Mouse (Mus musculus): ENCODE data around the gene Htatsf1. TPM values are rescaled to one million over a fixed set of nuclear protein-coding genes. Genes with fewer than 3 reads are reported as not detected.

Htatsf1 gene
- 71.2 and 73.1 TPM in 2 replicates for polyA plus RNA-seq (2015; fragmentation: Nextera tagmentation; extraction: Ambion mirVana)

GRCm38 (mm10) chrX:57053174-57053992 lies at the start of gene Htatsf1:
Gene Htatsf1, plus strand, starts transcription at chrX:57053583.
- Histone ChIP-seq H3K9me3 (no peaks in the 10 kb centered on the region), H3K4me1 (no peaks in the 10 kb centered on the region), H3K9ac (peak within 1 kb of the TSS; percentile 64), H3K4me3 (peak within 1 kb of the TSS; percentile 62), H3K36me3 (peaks cover 9% of the 10 kb centered on the region), H3K4me2 (peak within 1 kb of the TSS; percentile 52), H3K27ac (peak within 1 kb of the TSS; percentile 96), H3K27me3 (no peaks in the 10 kb centered on the region)
- ATAC-seq (ENCODE audit: borderline replicate concordance, extremely low read depth, low FRiP score, low TSS enrichment), result peak; percentile 97
- WGBS, result 16% methylated on average over 74 of the region's 85 CpGs

GRCm38 (mm10) chrX:57012891-57013290 lies 40.5 kb upstream of the Htatsf1 start:
- WGBS, result 64% methylated on average over 2 of the region's 2 CpGs
- H3K9me3 ChIP-seq, result no peaks in the 10 kb centered on the region
- no peaks in the 10 kb centered on the region for H3K36me3 ChIP-seq
- no peak overlapping the region for H3K27ac ChIP-seq
- ATAC-seq (ENCODE audit: borderline replicate concordance, extremely low read depth, low FRiP score, low TSS enrichment), result no peak
- H3K9ac ChIP-seq, result no peak overlapping the region
- no peak overlapping the region for H3K4me3 ChIP-seq
- no peak overlapping the region for H3K4me2 ChIP-seq
- H3K27me3 ChIP-seq, result no peaks in the 10 kb centered on the region
- H3K4me1 ChIP-seq, result no peaks in the 10 kb centered on the region

GRCm38 (mm10) chrX:57042774-57043173 lies 10.6 kb upstream of the Htatsf1 start, which contains the start of gene Brs3:
Gene Brs3, plus strand, starts transcription at chrX:57043074.
- H3K4me3 ChIP-seq, result no peak within 1 kb of the TSS
- no peaks in the 10 kb centered on the region for H3K9me3 ChIP-seq
- H3K4me2 ChIP-seq, result no peak within 1 kb of the TSS
- no peaks in the 10 kb centered on the region for H3K27me3 ChIP-seq
- H3K36me3 ChIP-seq, result no peaks in the 10 kb centered on the region
- no peak within 1 kb of the TSS for H3K9ac ChIP-seq
- H3K4me1 ChIP-seq, result no peaks in the 10 kb centered on the region
- no peak for ATAC-seq (ENCODE audit: borderline replicate concordance, extremely low read depth, low FRiP score, low TSS enrichment)
- 72% methylated on average over 5 of the region's 5 CpGs for WGBS
- H3K27ac ChIP-seq, result no peak within 1 kb of the TSS

GRCm38 (mm10) chrX:57043869-57044268 lies 9.5 kb upstream of the Htatsf1 start:
- no peaks in the 10 kb centered on the region for H3K27me3 ChIP-seq
- no peak for ATAC-seq (ENCODE audit: borderline replicate concordance, extremely low read depth, low FRiP score, low TSS enrichment)
- H3K4me3 ChIP-seq, result no peak overlapping the region
- H3K4me1 ChIP-seq, result no peaks in the 10 kb centered on the region
- WGBS, result 85% methylated on average over 6 of the region's 6 CpGs
- no peak overlapping the region for H3K4me2 ChIP-seq
- H3K36me3 ChIP-seq, result no peaks in the 10 kb centered on the region
- no peaks in the 10 kb centered on the region for H3K9me3 ChIP-seq
- H3K9ac ChIP-seq, result no peak overlapping the region
- no peak overlapping the region for H3K27ac ChIP-seq

GRCm38 (mm10) chrX:57052848-57053173 lies 572 bp upstream of the Htatsf1 start:
- Histone ChIP-seq H3K9me3 (no peaks in the 10 kb centered on the region), H3K36me3 (peaks cover 9% of the 10 kb centered on the region), H3K4me2 (peak overlapping the region; percentile 52), H3K27me3 (no peaks in the 10 kb centered on the region), H3K4me1 (no peaks in the 10 kb centered on the region), H3K4me3 (peak overlapping the region; percentile 62), H3K27ac (peak overlapping the region; percentile 96), H3K9ac (peak overlapping the region; percentile 64)
- WGBS, result 11% methylated on average over 4 of the region's 4 CpGs
- ATAC-seq (ENCODE audit: borderline replicate concordance, extremely low read depth, low FRiP score, low TSS enrichment), result peak; percentile 43; the same call in 1 of the 2 replicates

- ATAC-seq (ENCODE audit: borderline replicate concordance, extremely low read depth, low FRiP score, low TSS enrichment), result peak; percentile 16; the same call in 1 of the 2 replicates
- WGBS, result 15% methylated on average over 11 of the region's 11 CpGs
- H3K27ac ChIP-seq, result peak overlapping the region; percentile 96; the same call in 1 of the 2 replicates
Measured at GRCm38 (mm10) chrX:57053993-57054385, 606 bp downstream of the Htatsf1 start.

GRCm38 (mm10) chrX:57081496-57081895 lies 28.1 kb downstream of the Htatsf1 start:
- Histone ChIP-seq H3K4me3 (no peak overlapping the region), H3K27me3 (no peaks in the 10 kb centered on the region), H3K36me3 (no peaks in the 10 kb centered on the region), H3K9me3 (no peaks in the 10 kb centered on the region), H3K4me1 (no peaks in the 10 kb centered on the region), H3K27ac (no peak overlapping the region), H3K4me2 (no peak overlapping the region), H3K9ac (no peak overlapping the region)
- ATAC-seq (ENCODE audit: borderline replicate concordance, extremely low read depth, low FRiP score, low TSS enrichment), result no peak
- WGBS, result 58% methylated on average over 5 of the region's 5 CpGs

More at GRCm38 (mm10) chrX:57053993-57054385, 606 bp downstream of the Htatsf1 start:
- H3K4me2 ChIP-seq, result peak overlapping the region; percentile 49
- H3K9me3 ChIP-seq, result no peaks in the 10 kb centered on the region
- H3K4me1 ChIP-seq, result no peaks in the 10 kb centered on the region
- H3K4me3 ChIP-seq, result peak overlapping the region; percentile 62
- peaks cover 9% of the 10 kb centered on the region for H3K36me3 ChIP-seq
- H3K9ac ChIP-seq, result peak overlapping the region; percentile 64
- no peaks in the 10 kb centered on the region for H3K27me3 ChIP-seq

- H3K4me1 ChIP-seq, result no peaks in the 10 kb centered on the region
- no peak within 1 kb of the TSS for H3K27ac ChIP-seq
- ATAC-seq (ENCODE audit: borderline replicate concordance, extremely low read depth, low FRiP score, low TSS enrichment), result no peak
- H3K36me3 ChIP-seq, result no peaks in the 10 kb centered on the region
- no peaks in the 10 kb centered on the region for H3K9me3 ChIP-seq
- H3K9ac ChIP-seq, result no peak within 1 kb of the TSS
- WGBS, result 70% methylated on average over 4 of the region's 4 CpGs
- H3K27me3 ChIP-seq, result no peaks in the 10 kb centered on the region
- H3K4me3 ChIP-seq, result no peak within 1 kb of the TSS
- no peak within 1 kb of the TSS for H3K4me2 ChIP-seq
Measured at GRCm38 (mm10) chrX:57087806-57088205, 34.4 kb downstream of the Htatsf1 start, which contains the start of gene Vgll1. Gene Vgll1, plus strand, starts transcription at chrX:57088106.

- Histone ChIP-seq H3K4me1 (no peaks in the 10 kb centered on the region), H3K4me2 (no peak overlapping the region), H3K27me3 (no peaks in the 10 kb centered on the region), H3K9ac (no peak overlapping the region), H3K4me3 (no peak overlapping the region), H3K9me3 (no peaks in the 10 kb centered on the region), H3K36me3 (no peaks in the 10 kb centered on the region), H3K27ac (no peak overlapping the region)
- no peak for ATAC-seq (ENCODE audit: borderline replicate concordance, extremely low read depth, low FRiP score, low TSS enrichment)
- WGBS, result 92% methylated on average over 1 of the region's 1 CpGs
Measured at GRCm38 (mm10) chrX:57103415-57103814, 50.0 kb downstream of the Htatsf1 start.

GRCm38 (mm10) chrX:57106956-57107355 lies 53.6 kb downstream of the Htatsf1 start:
- Histone ChIP-seq H3K27me3 (no peaks in the 10 kb centered on the region), H3K9me3 (no peaks in the 10 kb centered on the region), H3K27ac (no peak overlapping the region), H3K36me3 (no peaks in the 10 kb centered on the region), H3K4me2 (no peak overlapping the region), H3K4me1 (no peaks in the 10 kb centered on the region), H3K4me3 (no peak overlapping the region), H3K9ac (no peak overlapping the region)
- 81% methylated on average over 3 of the region's 3 CpGs for WGBS
- ATAC-seq (ENCODE audit: borderline replicate concordance, extremely low read depth, low FRiP score, low TSS enrichment), result no peak

Data from lung, embryonic 15.5 days (tissue).